Mouse (Mus musculus) small intestine, adult 2 months (tissue): ENCODE measurements around the gene Chn2.

Experiments
- CTCF ChIP-seq: fragments of 200-500 bp; IDR thresholded peaks from 2 replicates; pipeline ENCODE4 v1.5.1; 2012; ENCODE audit warnings: low read depth, mild to moderate bottlenecking, control low read depth, inconsistent platforms, low read length, moderate library complexity, mixed read lengths; ENCODE audit not compliant: insufficient replicate concordance, insufficient read length; ENCODE audit errors: extremely low read depth
- POLR2A ChIP-seq: fragments of 200-500 bp; IDR thresholded peaks from 2 replicates; pipeline ENCODE4 v1.6.1; 2012; ENCODE audit warnings: low read depth, mild to moderate bottlenecking, control low read depth, inconsistent platforms, low read length, moderate library complexity

DNA sequence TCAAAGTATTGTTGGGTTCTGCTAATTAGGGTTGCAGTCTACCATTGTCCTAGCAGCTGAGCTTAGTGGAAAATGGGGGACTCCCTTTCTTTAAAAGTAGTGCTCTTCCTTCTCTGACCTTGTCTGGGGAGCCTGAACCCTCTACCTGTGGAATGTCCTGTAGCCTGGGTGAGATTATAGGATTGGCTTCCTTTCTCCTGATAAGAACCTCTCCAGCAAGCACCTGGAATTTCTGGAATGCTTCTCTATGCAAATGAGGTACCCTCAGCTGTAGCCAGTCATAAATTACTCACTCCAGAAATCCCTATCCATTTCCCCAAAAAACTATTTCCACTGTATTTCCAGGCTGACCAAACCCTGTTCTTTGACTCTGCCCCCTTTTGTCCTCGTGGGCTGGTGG lies 10.6 kb upstream of the Chn2 start:
- TF ChIP-seq CTCF (no peak), POLR2A (no peak)
